Mouse (Mus musculus) regulatory T cell (primary cell): ENCODE data around the gene Kri1.
"Not testable (repeated sequence)": the region's sequence is repeated elsewhere in the genome, so short reads cannot be mapped to it uniquely, and the experiment has no call there.

Experiments used
- in situ Hi-C: fragments of 300-600 bp; cut with MboI, MseI; formaldehyde crosslinking; loops from one replicate; pipeline ENCODE4 v1.15.1; 2025; ENCODE audit warnings: high pct_unique_total_duplicates

Gene Kri1

GRCm38 (mm10) chr9:21245113-21245487 lies 42.7 kb downstream of the Kri1 start:
- in situ Hi-C loops, result no loop called here

DNA sequence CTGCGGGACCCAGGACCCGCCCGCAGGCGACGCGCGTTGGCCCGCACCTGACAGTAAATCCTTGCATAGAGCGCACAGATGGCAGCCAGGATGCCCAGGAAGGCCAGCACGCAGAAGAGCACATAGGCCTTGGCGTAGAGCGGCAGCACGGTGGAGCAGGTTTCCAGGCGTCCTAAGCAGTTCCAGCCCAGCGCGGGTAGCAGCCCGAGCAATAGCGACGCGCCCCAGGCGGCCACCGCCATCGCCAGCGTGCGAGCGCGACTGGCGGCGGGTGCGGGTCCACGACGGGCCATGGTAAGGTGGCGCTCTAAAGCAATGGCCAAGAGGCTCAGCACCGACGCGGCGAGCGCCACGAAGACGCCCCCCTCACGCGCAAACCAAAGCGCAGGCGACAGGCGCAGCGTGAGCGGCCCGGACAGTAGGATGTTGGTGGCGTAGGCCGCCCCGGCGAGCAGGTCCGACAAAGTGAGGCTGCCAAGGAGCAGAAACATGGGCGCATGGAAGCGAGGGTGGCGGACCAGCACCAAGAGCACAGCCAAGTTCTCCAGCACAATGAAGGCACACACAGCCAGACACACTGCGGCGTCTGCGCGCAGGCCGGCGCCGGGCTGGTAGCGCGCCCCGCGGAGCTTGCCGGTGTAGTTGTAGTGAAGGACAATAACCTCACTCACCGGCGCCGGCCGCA lies 43.2 kb downstream of the Kri1 start:
- in situ Hi-C loops, result no loop called here

- in situ Hi-C loops, result no loop called here
Measured at GRCm38 (mm10) chr9:21243826-21244427, 43.8 kb downstream of the Kri1 start.

- in situ Hi-C loops, result no loop called here
Measured at GRCm38 (mm10) chr9:21241343-21241742, 46.4 kb downstream of the Kri1 start.

DNA sequence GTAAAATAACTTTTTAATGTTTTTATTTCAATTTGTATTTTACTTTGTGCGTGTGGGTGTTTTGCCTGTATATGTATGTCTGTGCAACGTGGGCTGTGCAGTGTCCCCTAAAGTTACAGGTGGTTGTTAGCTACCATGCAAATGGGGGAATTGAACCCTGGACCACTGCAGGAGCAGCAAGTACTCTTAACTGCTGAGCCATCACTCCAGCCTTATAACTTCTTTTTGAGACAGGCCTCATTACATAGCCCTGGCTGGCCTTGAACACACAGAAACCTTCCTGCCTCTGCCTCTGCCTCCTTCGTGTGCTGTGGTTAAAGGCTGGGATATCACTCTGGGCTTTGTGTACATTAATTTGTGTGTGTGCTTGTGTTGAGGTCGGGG lies 48.3 kb downstream of the Kri1 start:
- in situ Hi-C loops, result no loop called here

GRCm38 (mm10) chr9:21238733-21239464 lies 48.9 kb downstream of the Kri1 start, which contains the start of gene Keap1:
Gene Keap1, minus strand, starts transcription at chr9:21239361.
- in situ Hi-C loops, result no loop called here

GRCm38 (mm10) chr9:21238004-21238732 lies 49.6 kb downstream of the Kri1 start:
- in situ Hi-C loops, result no loop called here

DNA sequence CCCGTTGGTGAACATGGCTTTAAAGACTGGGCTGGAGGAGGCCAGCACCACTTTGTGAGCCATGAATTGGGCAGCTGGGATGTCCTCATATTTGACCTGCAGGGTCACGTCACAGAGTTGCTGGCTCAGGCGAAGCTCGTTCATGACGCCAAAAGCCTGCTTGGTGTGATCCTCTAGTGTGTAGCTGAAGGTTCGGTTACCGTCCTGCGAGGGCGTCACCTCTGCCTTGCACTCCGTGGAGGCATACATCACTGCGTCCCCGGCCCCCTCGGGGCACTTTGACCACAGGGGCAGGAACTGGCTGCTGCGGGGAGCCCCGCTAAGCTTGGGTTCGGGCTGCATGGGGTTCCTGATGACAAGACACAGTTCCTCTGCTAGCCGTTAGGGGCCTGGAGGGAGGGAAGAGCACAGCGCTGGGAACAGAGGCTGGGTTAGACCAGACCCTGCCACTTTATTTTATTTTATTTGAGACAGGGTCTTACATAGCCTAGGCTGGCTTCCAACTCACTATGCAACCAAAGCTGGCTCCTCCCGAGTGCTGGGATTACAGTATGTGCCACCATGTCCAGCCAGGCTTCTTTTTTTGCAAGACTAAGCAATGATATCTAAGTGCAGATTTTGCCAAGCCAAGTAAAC lies 50.3 kb downstream of the Kri1 start:
- in situ Hi-C loops, result no loop called here

DNA sequence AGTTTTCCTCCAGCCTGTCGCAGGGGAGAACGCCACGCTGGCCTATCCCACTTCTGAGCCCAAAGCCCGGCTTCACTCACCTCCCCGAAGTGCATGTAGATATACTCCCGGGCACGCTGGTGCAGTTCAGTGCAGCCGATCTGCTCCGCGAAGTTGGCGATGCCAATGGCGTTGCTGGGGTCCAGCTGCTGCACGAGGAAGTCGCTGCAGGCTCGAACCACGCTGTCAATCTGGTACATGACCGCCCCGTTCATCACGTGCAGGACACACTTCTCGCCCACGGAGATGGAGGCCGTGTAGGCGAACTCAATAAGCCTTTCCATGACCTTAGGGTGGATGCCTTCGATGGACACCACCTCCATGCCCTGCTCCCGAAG lies 50.8 kb downstream of the Kri1 start:
- in situ Hi-C loops, result no loop called here

GRCm38 (mm10) chr9:21235341-21235740 lies 52.4 kb downstream of the Kri1 start:
- in situ Hi-C loops, result no loop called here

GRCm38 (mm10) chr9:21233805-21234204 lies 54.0 kb downstream of the Kri1 start:
- in situ Hi-C loops, result no loop called here

DNA sequence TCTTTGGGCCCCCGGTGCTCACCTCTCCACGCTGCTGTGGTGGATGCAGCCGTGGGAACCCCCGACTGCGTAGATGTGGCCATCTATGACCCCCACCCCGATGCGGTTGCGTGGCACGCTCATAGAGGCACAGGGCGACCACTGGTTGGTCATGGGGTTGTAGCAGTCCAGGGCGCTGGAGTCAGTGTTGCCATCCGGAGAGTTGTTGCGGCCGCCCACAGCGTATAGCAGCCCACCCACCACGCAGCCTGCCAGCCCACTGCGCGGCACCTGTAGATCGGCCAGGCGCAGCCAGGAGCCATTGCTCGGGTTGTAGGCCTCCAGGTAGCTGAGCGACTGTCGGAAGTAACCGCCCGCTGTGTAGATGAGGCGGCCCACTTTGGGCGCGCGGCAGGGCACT lies 54.4 kb downstream of the Kri1 start:
- in situ Hi-C loops, result no loop called here

GRCm38 (mm10) chr9:21232867-21233266 lies 54.9 kb downstream of the Kri1 start:
- in situ Hi-C loops, result no loop called here

DNA sequence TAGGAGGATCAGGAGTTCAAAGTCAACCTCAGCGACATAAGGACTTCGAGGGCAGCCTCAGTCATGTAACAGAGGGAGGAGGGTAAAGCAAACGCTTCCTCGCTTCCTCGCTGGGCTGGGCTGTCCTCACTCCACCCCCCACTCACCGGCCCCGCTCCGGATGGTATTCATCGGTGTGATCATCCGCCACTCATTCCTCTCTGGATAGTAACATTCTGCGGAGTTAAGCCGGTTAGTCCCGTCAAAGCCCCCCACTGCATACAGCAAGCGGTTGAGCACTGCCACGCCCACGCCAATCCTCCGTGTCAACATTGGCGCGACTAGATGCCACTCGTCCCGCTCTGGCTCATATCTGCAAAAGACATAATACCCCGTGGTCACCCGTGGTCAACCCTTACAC lies 56.2 kb downstream of the Kri1 start:
- in situ Hi-C loops, result no loop called here

- in situ Hi-C loops, result no loop called here
Measured at GRCm38 (mm10) chr9:21227342-21227741, 60.4 kb downstream of the Kri1 start.

DNA sequence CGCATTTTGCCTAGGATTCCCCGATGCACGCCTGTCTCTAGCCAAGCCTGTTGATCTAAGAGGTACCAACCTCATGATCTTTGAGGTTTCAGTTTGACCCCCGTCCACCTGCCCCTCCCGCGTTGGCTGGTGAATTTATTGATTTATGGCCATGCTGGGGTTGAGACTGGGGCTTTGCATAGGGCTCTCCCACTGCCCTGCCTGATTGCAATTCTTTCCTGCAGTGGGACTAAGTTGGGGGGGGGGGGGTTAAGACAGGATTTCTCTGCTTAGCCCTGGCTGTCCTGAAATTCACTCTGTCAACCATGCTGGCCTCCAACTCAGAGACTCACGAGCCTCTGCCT lies 62.4 kb downstream of the Kri1 start:
- in situ Hi-C loops, result no loop called here

DNA sequence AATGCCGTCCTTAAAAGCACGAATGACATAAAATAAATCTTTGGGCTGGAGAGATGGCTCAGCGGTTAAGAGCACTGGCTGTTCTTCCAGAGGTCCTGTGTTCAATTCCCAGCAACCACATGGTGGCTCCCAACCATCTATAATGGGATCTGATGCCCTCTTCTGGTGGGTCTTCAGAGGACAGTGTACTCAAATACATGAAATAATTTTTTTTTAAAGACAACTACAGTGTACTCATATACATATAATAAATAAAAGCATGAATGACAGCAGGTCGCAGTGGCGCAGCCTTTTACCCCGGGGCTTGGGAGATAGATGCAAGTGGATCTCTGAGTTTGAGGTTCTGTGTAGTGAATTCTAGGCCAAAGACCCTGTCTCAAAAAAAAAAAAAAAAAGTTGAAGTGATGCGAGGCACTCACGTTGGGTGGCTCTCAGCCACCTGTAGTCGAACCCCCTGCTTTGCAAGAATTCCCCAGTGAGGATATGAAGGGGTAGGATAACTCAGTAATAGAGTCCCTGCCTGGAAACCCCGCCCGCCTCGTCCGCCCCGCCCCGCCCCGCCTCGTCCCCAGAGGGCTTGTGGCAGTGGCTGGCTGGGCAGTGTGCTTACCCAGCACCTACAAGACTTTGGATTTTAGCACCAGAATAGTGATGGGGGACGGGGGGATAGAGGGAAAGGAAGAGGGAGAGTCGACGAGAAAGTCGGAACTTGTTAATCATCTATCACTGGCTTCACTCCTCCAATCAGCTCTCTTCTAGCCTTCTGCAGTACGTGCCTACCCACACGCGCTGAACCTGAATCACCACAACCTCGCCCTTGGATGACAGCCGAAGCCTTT lies 63.0 kb downstream of the Kri1 start:
- in situ Hi-C loops, result no loop called here

DNA sequence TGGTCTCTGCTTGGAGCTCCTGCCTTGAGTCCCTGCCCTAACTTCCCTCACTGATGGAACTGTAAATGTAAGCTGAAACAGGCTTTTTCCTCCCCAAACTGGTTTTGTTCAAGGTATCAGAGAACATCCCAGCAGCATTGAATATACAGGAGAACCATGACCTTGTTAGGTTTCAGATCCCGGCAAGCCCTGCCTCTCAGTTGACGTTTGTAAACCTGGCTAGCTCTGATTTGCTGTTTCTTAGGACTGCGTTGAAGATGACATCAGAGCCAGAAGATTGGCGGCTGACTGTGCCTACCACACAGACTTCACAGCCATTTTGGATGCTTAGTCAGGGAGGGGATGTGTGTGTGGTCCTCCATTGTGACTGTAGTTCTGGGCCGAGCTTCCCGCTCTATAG lies 63.9 kb downstream of the Kri1 start:
- in situ Hi-C loops, result no loop called here

DNA sequence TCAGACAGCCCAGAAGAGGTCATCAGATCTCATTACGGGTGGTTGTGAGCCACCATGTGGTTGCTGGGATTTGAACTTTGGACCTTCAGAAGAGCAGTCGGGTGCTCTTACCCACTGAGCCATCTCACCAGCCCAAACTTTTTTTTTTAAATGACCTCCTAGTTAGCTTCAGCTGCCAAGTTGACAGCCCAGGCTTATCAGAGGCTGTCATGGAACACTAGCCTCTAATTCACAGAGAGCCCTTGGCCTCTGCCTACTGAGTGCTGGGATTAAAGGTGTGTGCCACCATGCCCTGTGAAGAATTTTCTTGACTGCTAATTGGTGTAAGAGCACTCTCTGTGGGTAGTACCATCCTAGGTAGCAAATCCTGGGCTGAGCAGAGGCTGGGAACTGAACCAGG lies 64.3 kb downstream of the Kri1 start:
- in situ Hi-C loops, result not testable (repeated sequence)
